Mouse (Mus musculus) kidney, embryonic 14.5 days (tissue): ENCODE measurements around the gene Lrrc71. TPM values are rescaled to one million over a fixed set of nuclear protein-coding genes. Genes with fewer than 3 reads are reported as not detected.

Experiments used
- ATAC-seq: fragments of 200-750 bp; cut with Nextera tagmentation; 2 replicates; pipeline ENCODE4 v1.8.0; 2017; ENCODE audit warnings: moderate number of reproducible peaks, mild to moderate bottlenecking, moderate TSS enrichment, moderate library complexity; ENCODE audit not compliant: low FRiP score, low TSS enrichment
- H3K27ac ChIP-seq: fragments of 300-500 bp; sonication (generic); 2 replicates; pipeline ENCODE4 v1.5.1; 2014; ENCODE audit warnings: low read depth, mild to moderate bottlenecking, low read length, moderate library complexity, mixed read lengths
- H3K27me3 ChIP-seq: fragments of 300-500 bp; sonication (generic); 2 replicates; pipeline ENCODE4 v1.6.1; 2014; ENCODE audit warnings: mild to moderate bottlenecking, low read length; ENCODE audit not compliant: control insufficient read depth, insufficient read depth
- H3K36me3 ChIP-seq: fragments of 300-500 bp; sonication (generic); 2 replicates; pipeline ENCODE4 v1.6.1; 2014; ENCODE audit warnings: low read length, mixed read lengths; ENCODE audit not compliant: control insufficient read depth, insufficient read depth
- H3K4me1 ChIP-seq: fragments of 300-500 bp; sonication (generic); 2 replicates; pipeline ENCODE4 v1.6.1; 2014; ENCODE audit warnings: low read length, mixed read lengths; ENCODE audit not compliant: control insufficient read depth, insufficient read depth
- H3K4me2 ChIP-seq: fragments of 300-500 bp; sonication (generic); replicated peaks from 2 replicates; pipeline ENCODE4 v1.6.1; 2014; ENCODE audit warnings: low read depth, mild to moderate bottlenecking, low read length
- H3K4me3 ChIP-seq: fragments of 300-500 bp; sonication (generic); 2 replicates; pipeline ENCODE4 v1.5.1; 2014; ENCODE audit warnings: mild to moderate bottlenecking, low read length
- H3K9ac ChIP-seq: fragments of 300-500 bp; sonication (generic); 2 replicates; pipeline ENCODE4 v1.6.1; 2014; ENCODE audit warnings: low read depth, mild to moderate bottlenecking, low read length, moderate library complexity
- H3K9me3 ChIP-seq: fragments of 300-500 bp; sonication (generic); 2 replicates; pipeline ENCODE4 v1.6.1; 2016; ENCODE audit warnings: low read length; ENCODE audit not compliant: control insufficient read depth
- WGBS: fragments of 180-500 bp; shearing (Covaris S2); extraction: QIAGEN DNeasy Blood & Tissue Kit; methylation state at CpG from one replicate; pipeline ENCODE4 v1.1.7; 2014; 5-methylcytosine and 5-hydroxymethylcytosine counted together
- polyA plus RNA-seq: library from polyadenylated mRNA; unstranded; fragments of >200 nt; fragmentation: Nextera tagmentation; extraction: Ambion mirVana; gene quantifications from 2 replicates; pipeline ENCODE4 v1.2.1, GENCODE M21; 2014

Gene Lrrc71
- polyA plus RNA-seq, 1 experiment from 2014 or later, result 0.87 TPM

- H3K4me3 ChIP-seq, result no peak overlapping the region
- no peak overlapping the region for H3K9ac ChIP-seq
- H3K4me2 ChIP-seq, result no peak overlapping the region
- 73% methylated on average over 3 of the region's 3 CpGs for WGBS
- H3K27me3 ChIP-seq, result no peaks in the 10 kb centered on the region
- H3K9me3 ChIP-seq, result no peaks in the 10 kb centered on the region
- no peak for ATAC-seq
- H3K4me1 ChIP-seq, result peaks cover 19% of the 10 kb centered on the region
- peaks cover 16% of the 10 kb centered on the region for H3K36me3 ChIP-seq
- H3K27ac ChIP-seq, result no peak overlapping the region
Observed at GRCm38 (mm10) chr3:87742013-87742412, 6.4 kb downstream of the Lrrc71 start.

GRCm38 (mm10) chr3:87738906-87739305 is 9.5 kb downstream of the Lrrc71 start:
- no peak overlapping the region for H3K4me3 ChIP-seq
- no peaks in the 10 kb centered on the region for H3K27me3 ChIP-seq
- H3K36me3 ChIP-seq, result peaks cover 39% of the 10 kb centered on the region
- no peak overlapping the region for H3K9ac ChIP-seq
- no peak overlapping the region for H3K27ac ChIP-seq
- H3K9me3 ChIP-seq, result no peaks in the 10 kb centered on the region
- peaks cover 18% of the 10 kb centered on the region for H3K4me1 ChIP-seq
- H3K4me2 ChIP-seq, result no peak overlapping the region
- ATAC-seq, result no peak
- 84% methylated on average over 5 of the region's 5 CpGs for WGBS

- WGBS, result 16% methylated on average over 9 of the region's 9 CpGs
- ATAC-seq, result 0 out of 2 replicates have a peak, but pooled peaks have one; percentile 43
- H3K27me3 ChIP-seq, result no peaks in the 10 kb centered on the region
- H3K4me1 ChIP-seq, result peaks cover 18% of the 10 kb centered on the region
- no peaks in the 10 kb centered on the region for H3K9me3 ChIP-seq
- H3K9ac ChIP-seq, result no peak overlapping the region
- H3K4me3 ChIP-seq, result no peak overlapping the region
- H3K4me2 ChIP-seq, result no peak overlapping the region
- H3K27ac ChIP-seq, result 0 out of 2 replicates have a peak overlapping the region, but pooled peaks have one; percentile 47
- peaks cover 67% of the 10 kb centered on the region for H3K36me3 ChIP-seq
Observed at GRCm38 (mm10) chr3:87735335-87735734, 13.1 kb downstream of the Lrrc71 start.

- WGBS, result 63% methylated on average over 11 of the region's 11 CpGs
- no peak overlapping the region for H3K4me3 ChIP-seq
- no peak overlapping the region for H3K4me2 ChIP-seq
- H3K9me3 ChIP-seq, result no peaks in the 10 kb centered on the region
- H3K36me3 ChIP-seq, result peaks cover 73% of the 10 kb centered on the region
- H3K9ac ChIP-seq, result no peak overlapping the region
- H3K27me3 ChIP-seq, result no peaks in the 10 kb centered on the region
- H3K4me1 ChIP-seq, result peaks cover 18% of the 10 kb centered on the region
- H3K27ac ChIP-seq, result no peak overlapping the region
- ATAC-seq, result peak; percentile 29; the same call in 1 of the 2 replicates
Observed at GRCm38 (mm10) chr3:87733984-87734761, 14.3 kb downstream of the Lrrc71 start.

- Histone ChIP-seq H3K4me2 (no peak overlapping the region), H3K27me3 (no peaks in the 10 kb centered on the region), H3K4me3 (no peak overlapping the region), H3K9ac (no peak overlapping the region), H3K36me3 (peaks cover 79% of the 10 kb centered on the region), H3K9me3 (no peaks in the 10 kb centered on the region), H3K27ac (no peak overlapping the region), H3K4me1 (peaks cover 18% of the 10 kb centered on the region)
- ATAC-seq, result no peak
- WGBS, result 85% methylated on average over 4 of the region's 4 CpGs
Observed at GRCm38 (mm10) chr3:87733098-87733497, 15.3 kb downstream of the Lrrc71 start.

- Histone ChIP-seq H3K9ac (no peak overlapping the region), H3K36me3 (peaks cover 78% of the 10 kb centered on the region), H3K4me2 (no peak overlapping the region), H3K9me3 (no peaks in the 10 kb centered on the region), H3K4me3 (no peak overlapping the region), H3K27ac (no peak overlapping the region), H3K27me3 (no peaks in the 10 kb centered on the region), H3K4me1 (no peaks in the 10 kb centered on the region)
- 88% methylated on average over 6 of the region's 6 CpGs for WGBS
- no peak for ATAC-seq
Observed at GRCm38 (mm10) chr3:87728696-87729095, 19.7 kb downstream of the Lrrc71 start.

- no peaks in the 10 kb centered on the region for H3K4me1 ChIP-seq
- no peaks in the 10 kb centered on the region for H3K9me3 ChIP-seq
- H3K36me3 ChIP-seq, result peaks cover 71% of the 10 kb centered on the region
- ATAC-seq, result no peak
- no peak overlapping the region for H3K9ac ChIP-seq
- H3K27me3 ChIP-seq, result no peaks in the 10 kb centered on the region
- H3K27ac ChIP-seq, result no peak overlapping the region
- no peak overlapping the region for H3K4me3 ChIP-seq
- WGBS, result 93% methylated on average over 7 of the region's 7 CpGs
- H3K4me2 ChIP-seq, result no peak overlapping the region
Observed at GRCm38 (mm10) chr3:87726191-87726590, 22.2 kb downstream of the Lrrc71 start.

GRCm38 (mm10) chr3:87725396-87726160 is 22.8 kb downstream of the Lrrc71 start:
- H3K36me3 ChIP-seq, result peaks cover 69% of the 10 kb centered on the region
- no peaks in the 10 kb centered on the region for H3K4me1 ChIP-seq
- WGBS, result 97% methylated on average over 16 of the region's 16 CpGs
- no peak overlapping the region for H3K4me2 ChIP-seq
- no peak for ATAC-seq
- no peaks in the 10 kb centered on the region for H3K27me3 ChIP-seq
- no peaks in the 10 kb centered on the region for H3K9me3 ChIP-seq
- no peak overlapping the region for H3K4me3 ChIP-seq
- H3K27ac ChIP-seq, result no peak overlapping the region
- H3K9ac ChIP-seq, result no peak overlapping the region

- H3K4me2 ChIP-seq, result no peak overlapping the region
- no peak overlapping the region for H3K9ac ChIP-seq
- WGBS, result 63% methylated on average over 6 of the region's 6 CpGs
- H3K4me1 ChIP-seq, result no peaks in the 10 kb centered on the region
- no peaks in the 10 kb centered on the region for H3K27me3 ChIP-seq
- H3K27ac ChIP-seq, result no peak overlapping the region
- peaks cover 63% of the 10 kb centered on the region for H3K36me3 ChIP-seq
- no peak for ATAC-seq
- H3K4me3 ChIP-seq, result no peak overlapping the region
- no peaks in the 10 kb centered on the region for H3K9me3 ChIP-seq
Observed at GRCm38 (mm10) chr3:87724556-87724955, 23.9 kb downstream of the Lrrc71 start.
